9 mouse cellular contexts compared by ENCODE assay signal in the genomic region with DNA sequence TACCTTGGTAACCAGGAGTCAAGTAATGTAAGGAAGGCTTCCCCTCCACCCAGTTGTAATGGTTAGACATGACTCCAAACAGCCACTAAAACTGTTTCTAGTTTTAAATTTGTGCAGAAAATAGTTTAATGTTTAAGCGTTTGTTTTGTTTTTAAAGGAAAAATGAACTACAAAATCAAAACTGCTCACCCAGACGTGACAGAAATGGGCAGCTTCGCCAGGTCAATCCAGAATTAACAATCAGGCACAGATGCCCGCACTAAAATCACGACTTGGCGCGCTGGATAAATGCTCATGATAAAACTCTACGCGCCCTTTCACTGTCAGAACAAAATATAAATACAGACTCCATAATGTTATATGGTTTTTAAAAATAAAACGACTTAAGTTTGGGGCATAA.
"Had no signal": no experiment of that assay in that cellular context is flagged by ENCODE, and none has a peak within 500 bp of the region (broad histone marks: within the 10 kb centered on the region; RNA-seq: fewer than 3 reads in every experiment).

No protein-coding gene starts in this region.

- H3K27me3 ChIP-seq: liver, embryonic 13.5 days had no signal

- H3K27ac ChIP-seq: left cerebral cortex, adult 2 months; liver, embryonic 13.5 days had no signal

- H3K4me3 ChIP-seq: left cerebral cortex, adult 2 months; liver, embryonic 13.5 days had no signal

- H3K36me3 ChIP-seq: liver, embryonic 13.5 days had no signal

- DNase-seq: layer of hippocampus, postnatal 36 days; liver, embryonic 13.5 days; lung, adult 2 months; lung, postnatal 14 days; lung, postnatal 4 days; midbrain, embryonic 14.5 days; thymus, adult 18-20 months; thymus, postnatal 36 days had no signal
